Mouse (Mus musculus): Measurements from ENCODE around the gene Efhc1. TPM values are rescaled to one million over a fixed set of nuclear protein-coding genes. Genes with fewer than 3 reads are reported as not detected.

The Efhc1 gene
- 1.9 and 3.0 TPM in 2 replicates for polyA plus RNA-seq (2015; fragmentation: Nextera tagmentation; extraction: Ambion mirVana)

GRCm38 (mm10) chr1:20951300-20951763, at the start of gene Efhc1:
Gene Efhc1, plus strand, starts transcription at chr1:20951626.
- Histone ChIP-seq H3K36me3 (ENCODE audit: control insufficient read depth, insufficient read depth) (no peaks in the 10 kb centered on the region), H3K9ac (ENCODE audit: low read length) (peak within 1 kb of the TSS; percentile 67), H3K27me3 (ENCODE audit: control insufficient read depth, insufficient read depth, low read length) (no peaks in the 10 kb centered on the region), H3K9me3 (replicated peaks; ENCODE audit: control insufficient read depth, low read length) (no peaks in the 10 kb centered on the region), H3K27ac (ENCODE audit: low read length) (peak within 1 kb of the TSS; percentile 53), H3K4me2 (ENCODE audit: low read depth, low read length) (peak within 1 kb of the TSS; percentile 64), H3K4me1 (ENCODE audit: control insufficient read depth, insufficient read depth, low read length) (no peaks in the 10 kb centered on the region), H3K4me3 (ENCODE audit: low read length) (peak within 1 kb of the TSS; percentile 60)
- peak; percentile 96 for ATAC-seq (replicated peaks; ENCODE audit: extremely low read depth, insufficient read depth, low FRiP score)
- 1% methylated on average over 21 of the region's 23 CpGs for WGBS

GRCm38 (mm10) chr1:20905501-20906127, 45.8 kb upstream of the Efhc1 start:
- Histone ChIP-seq H3K27me3 (ENCODE audit: control insufficient read depth, insufficient read depth, low read length) (no peaks in the 10 kb centered on the region), H3K9ac (ENCODE audit: low read length) (no peak overlapping the region), H3K4me1 (ENCODE audit: control insufficient read depth, insufficient read depth, low read length) (no peaks in the 10 kb centered on the region), H3K4me3 (ENCODE audit: low read length) (no peak overlapping the region), H3K27ac (ENCODE audit: low read length) (no peak overlapping the region), H3K36me3 (ENCODE audit: control insufficient read depth, insufficient read depth) (no peaks in the 10 kb centered on the region), H3K9me3 (replicated peaks; ENCODE audit: control insufficient read depth, low read length) (no peaks in the 10 kb centered on the region), H3K4me2 (ENCODE audit: low read depth, low read length) (no peak overlapping the region)
- no peak for ATAC-seq (replicated peaks; ENCODE audit: extremely low read depth, insufficient read depth, low FRiP score)
- WGBS, result 88% methylated on average over 8 of the region's 8 CpGs

GRCm38 (mm10) chr1:20906128-20906515, 45.3 kb upstream of the Efhc1 start:
- Histone ChIP-seq H3K9ac (ENCODE audit: low read length) (no peak overlapping the region), H3K4me1 (ENCODE audit: control insufficient read depth, insufficient read depth, low read length) (no peaks in the 10 kb centered on the region), H3K4me2 (ENCODE audit: low read depth, low read length) (no peak overlapping the region), H3K27me3 (ENCODE audit: control insufficient read depth, insufficient read depth, low read length) (no peaks in the 10 kb centered on the region), H3K4me3 (ENCODE audit: low read length) (no peak overlapping the region), H3K36me3 (ENCODE audit: control insufficient read depth, insufficient read depth) (no peaks in the 10 kb centered on the region), H3K9me3 (replicated peaks; ENCODE audit: control insufficient read depth, low read length) (no peaks in the 10 kb centered on the region), H3K27ac (ENCODE audit: low read length) (no peak overlapping the region)
- no peak for ATAC-seq (replicated peaks; ENCODE audit: extremely low read depth, insufficient read depth, low FRiP score)
- WGBS, result 90% methylated on average over 9 of the region's 9 CpGs

- Histone ChIP-seq H3K27me3 (ENCODE audit: control insufficient read depth, insufficient read depth, low read length) (no peaks in the 10 kb centered on the region), H3K4me3 (ENCODE audit: low read length) (no peak overlapping the region), H3K27ac (ENCODE audit: low read length) (no peak overlapping the region), H3K9me3 (replicated peaks; ENCODE audit: control insufficient read depth, low read length) (no peaks in the 10 kb centered on the region), H3K9ac (ENCODE audit: low read length) (no peak overlapping the region), H3K4me1 (ENCODE audit: control insufficient read depth, insufficient read depth, low read length) (peaks cover 2% of the 10 kb centered on the region; the same call in 1 of the 2 replicates), H3K4me2 (ENCODE audit: low read depth, low read length) (no peak overlapping the region), H3K36me3 (ENCODE audit: control insufficient read depth, insufficient read depth) (no peaks in the 10 kb centered on the region)
- 60% methylated on average over 4 of the region's 4 CpGs for WGBS
- ATAC-seq (replicated peaks; ENCODE audit: extremely low read depth, insufficient read depth, low FRiP score), result no peak
Measured at GRCm38 (mm10) chr1:20908541-20908940, 42.9 kb upstream of the Efhc1 start.

- ATAC-seq (replicated peaks; ENCODE audit: extremely low read depth, insufficient read depth, low FRiP score), result no peak
- no peak overlapping the region for H3K9ac ChIP-seq (ENCODE audit: low read length)
- no peaks in the 10 kb centered on the region for H3K9me3 ChIP-seq (replicated peaks; ENCODE audit: control insufficient read depth, low read length)
- H3K4me3 ChIP-seq (ENCODE audit: low read length), result no peak overlapping the region
- peaks cover 2% of the 10 kb centered on the region; the same call in 1 of the 2 replicates for H3K4me1 ChIP-seq (ENCODE audit: control insufficient read depth, insufficient read depth, low read length)
- 35% methylated on average over 2 of the region's 2 CpGs for WGBS
- H3K36me3 ChIP-seq (ENCODE audit: control insufficient read depth, insufficient read depth), result no peaks in the 10 kb centered on the region
- no peak overlapping the region for H3K27ac ChIP-seq (ENCODE audit: low read length)
- no peaks in the 10 kb centered on the region for H3K27me3 ChIP-seq (ENCODE audit: control insufficient read depth, insufficient read depth, low read length)
- H3K4me2 ChIP-seq (ENCODE audit: low read depth, low read length), result no peak overlapping the region
Measured at GRCm38 (mm10) chr1:20912115-20912514, 39.3 kb upstream of the Efhc1 start.

- no peaks in the 10 kb centered on the region for H3K36me3 ChIP-seq (ENCODE audit: control insufficient read depth, insufficient read depth)
- ATAC-seq (replicated peaks; ENCODE audit: extremely low read depth, insufficient read depth, low FRiP score), result no peak
- no peak overlapping the region for H3K9ac ChIP-seq (ENCODE audit: low read length)
- H3K27ac ChIP-seq (ENCODE audit: low read length), result no peak overlapping the region
- H3K4me3 ChIP-seq (ENCODE audit: low read length), result no peak overlapping the region
- H3K4me2 ChIP-seq (ENCODE audit: low read depth, low read length), result peak overlapping the region; percentile 1; the same call in 1 of the 2 replicates
- no peaks in the 10 kb centered on the region for H3K9me3 ChIP-seq (replicated peaks; ENCODE audit: control insufficient read depth, low read length)
- H3K27me3 ChIP-seq (ENCODE audit: control insufficient read depth, insufficient read depth, low read length), result no peaks in the 10 kb centered on the region
- H3K4me1 ChIP-seq (ENCODE audit: control insufficient read depth, insufficient read depth, low read length), result peaks cover 2% of the 10 kb centered on the region; the same call in 1 of the 2 replicates
- 47% methylated on average over 13 of the region's 13 CpGs for WGBS
Measured at GRCm38 (mm10) chr1:20912527-20913171, 38.8 kb upstream of the Efhc1 start.

GRCm38 (mm10) chr1:20914769-20915168, 36.7 kb upstream of the Efhc1 start:
- no peak overlapping the region for H3K4me3 ChIP-seq (ENCODE audit: low read length)
- 91% methylated on average over 3 of the region's 3 CpGs for WGBS
- ATAC-seq (replicated peaks; ENCODE audit: extremely low read depth, insufficient read depth, low FRiP score), result no peak
- no peak overlapping the region for H3K27ac ChIP-seq (ENCODE audit: low read length)
- H3K9me3 ChIP-seq (replicated peaks; ENCODE audit: control insufficient read depth, low read length), result no peaks in the 10 kb centered on the region
- H3K4me1 ChIP-seq (ENCODE audit: control insufficient read depth, insufficient read depth, low read length), result peaks cover 2% of the 10 kb centered on the region; the same call in 1 of the 2 replicates
- H3K9ac ChIP-seq (ENCODE audit: low read length), result no peak overlapping the region
- no peaks in the 10 kb centered on the region for H3K36me3 ChIP-seq (ENCODE audit: control insufficient read depth, insufficient read depth)
- no peaks in the 10 kb centered on the region for H3K27me3 ChIP-seq (ENCODE audit: control insufficient read depth, insufficient read depth, low read length)
- H3K4me2 ChIP-seq (ENCODE audit: low read depth, low read length), result no peak overlapping the region

GRCm38 (mm10) chr1:20915608-20916007, 35.8 kb upstream of the Efhc1 start:
- H3K9me3 ChIP-seq (replicated peaks; ENCODE audit: control insufficient read depth, low read length), result no peaks in the 10 kb centered on the region
- H3K27ac ChIP-seq (ENCODE audit: low read length), result no peak overlapping the region
- H3K4me1 ChIP-seq (ENCODE audit: control insufficient read depth, insufficient read depth, low read length), result peaks cover 2% of the 10 kb centered on the region; the same call in 1 of the 2 replicates
- no peaks in the 10 kb centered on the region for H3K27me3 ChIP-seq (ENCODE audit: control insufficient read depth, insufficient read depth, low read length)
- 77% methylated on average over 5 of the region's 5 CpGs for WGBS
- no peak overlapping the region for H3K4me3 ChIP-seq (ENCODE audit: low read length)
- no peaks in the 10 kb centered on the region for H3K36me3 ChIP-seq (ENCODE audit: control insufficient read depth, insufficient read depth)
- H3K4me2 ChIP-seq (ENCODE audit: low read depth, low read length), result no peak overlapping the region
- H3K9ac ChIP-seq (ENCODE audit: low read length), result no peak overlapping the region
- no peak for ATAC-seq (replicated peaks; ENCODE audit: extremely low read depth, insufficient read depth, low FRiP score)

- H3K27ac ChIP-seq (ENCODE audit: low read length), result no peak overlapping the region
- H3K4me3 ChIP-seq (ENCODE audit: low read length), result no peak overlapping the region
- H3K4me1 ChIP-seq (ENCODE audit: control insufficient read depth, insufficient read depth, low read length), result peaks cover 3% of the 10 kb centered on the region
- H3K36me3 ChIP-seq (ENCODE audit: control insufficient read depth, insufficient read depth), result no peaks in the 10 kb centered on the region
- no peak overlapping the region for H3K9ac ChIP-seq (ENCODE audit: low read length)
- no peaks in the 10 kb centered on the region for H3K9me3 ChIP-seq (replicated peaks; ENCODE audit: control insufficient read depth, low read length)
- no peak overlapping the region for H3K4me2 ChIP-seq (ENCODE audit: low read depth, low read length)
- ATAC-seq (replicated peaks; ENCODE audit: extremely low read depth, insufficient read depth, low FRiP score), result no peak
- 68% methylated on average over 6 of the region's 6 CpGs for WGBS
- no peaks in the 10 kb centered on the region for H3K27me3 ChIP-seq (ENCODE audit: control insufficient read depth, insufficient read depth, low read length)
Measured at GRCm38 (mm10) chr1:20917496-20918050, 33.9 kb upstream of the Efhc1 start.
